8 mouse cellular contexts compared by ENCODE assay signal in genomic region chr2:121358381-121358780, GRCm38 (mm10). TPM values are rescaled to one million over a fixed set of nuclear protein-coding genes. Genes with fewer than 3 reads are reported as not detected.
DNase-seq lines count a peak whose midpoint lies in the region; ATAC-seq and TF ChIP-seq lines count a peak whose summit lies in the region.

No protein-coding gene starts in this region.

- ATAC-seq in megakaryocyte, adult 5-6 weeks (ENCODE audit: poor library complexity, severe bottlenecking), result no peak
- no peak for ATAC-seq in lung, embryonic 14.5 days (ENCODE audit: insufficient read depth)

- H3K9ac ChIP-seq in lung, embryonic 14.5 days, result no peak overlapping the region

- H3K4me3 ChIP-seq in megakaryocyte, embryonic 14.5 days (replicated peaks), result peak overlapping the region; percentile 80
- H3K4me3 ChIP-seq in lung, embryonic 14.5 days (ENCODE audit: low read depth, low read length), result no peak overlapping the region; the same call in 1 of the 2 replicates

- under 1% methylated on average over 16 of the region's 16 CpGs for WGBS in lung, embryonic 14.5 days

- peaks cover 63% of the 10 kb centered on the region for H3K27me3 ChIP-seq in megakaryocyte, embryonic 14.5 days (replicated peaks)
- H3K27me3 ChIP-seq in lung, embryonic 14.5 days (ENCODE audit: insufficient read depth, low read length), result peaks cover 18% of the 10 kb centered on the region

- DNase-seq in embryo, embryonic 10.5 days (ENCODE audit: low spot score), result peak; percentile 77
- DNase-seq in heart, postnatal 4 days, result peak; percentile 26
- peak; percentile 77 to 81 for DNase-seq in layer of hippocampus, adult 8-10 months (ENCODE audit: low spot score in 2 of 2)
- DNase-seq in lung, embryonic 14.5 days, result peak; percentile 66
- DNase-seq in ovary, postnatal 10 days (ENCODE audit: low spot score), result peak; percentile 6
- DNase-seq in thymus, postnatal 4 days, result peak; percentile 63

- H3K4me2 ChIP-seq in lung, embryonic 14.5 days, result peak overlapping the region; percentile 48

- no peak for TF ChIP-seq CTCF in lung, embryonic 14.5 days (IDR thresholded peaks at IDR 0.05; ENCODE audit: low read depth)

- no peak overlapping the region for H3K27ac ChIP-seq in lung, embryonic 14.5 days (ENCODE audit: low read depth)

- H3K4me1 ChIP-seq in megakaryocyte, embryonic 14.5 days, result peaks cover 50% of the 10 kb centered on the region
- H3K4me1 ChIP-seq in lung, embryonic 14.5 days (ENCODE audit: insufficient read depth), result no peaks in the 10 kb centered on the region; the same call in 1 of the 2 replicates

- H3K36me3 ChIP-seq in megakaryocyte, embryonic 14.5 days (replicated peaks; ENCODE audit: low read length), result no peaks in the 10 kb centered on the region
- no peaks in the 10 kb centered on the region for H3K36me3 ChIP-seq in lung, embryonic 14.5 days (ENCODE audit: insufficient read depth)

- H3K9me3 ChIP-seq in megakaryocyte, embryonic 14.5 days, result no peaks in the 10 kb centered on the region
- H3K9me3 ChIP-seq in lung, embryonic 14.5 days (ENCODE audit: low read depth, low read length), result no peaks in the 10 kb centered on the region

RNA-seq across cellular contexts. Expression of gene Ckmt1, which starts 0.9 kb away (rescaled TPM):
- polyA plus RNA-seq in megakaryocyte, embryonic 14.5 days (2012; ENCODE audit: insufficient read depth, low replicate concordance), result not detected in 2 replicates
- total RNA-seq in megakaryocyte, adult 5-6 weeks (2015), result not detected in 2 replicates
- not detected in 2 replicates for total RNA-seq in megakaryocyte, adult 5-6 weeks (2017)
- total RNA-seq in heart, postnatal 4 days (2021), result 1 to 10 TPM; 1.1 to 2.9 TPM
- total RNA-seq in layer of hippocampus, adult 8-10 months (2022), result 100 to 1,000 TPM; 386 to 462 (median 428) TPM
- 0.75 and 1.4 TPM in 2 replicates for polyA plus RNA-seq in lung, embryonic 14.5 days (2014; fragmentation: Nextera tagmentation; extraction: Ambion mirVana)

RNA-seq across cellular contexts. Expression of gene Ppip5k1, which starts 3.2 kb away (rescaled TPM):
- polyA plus RNA-seq in megakaryocyte, embryonic 14.5 days (2012; ENCODE audit: insufficient read depth, low replicate concordance), result 1.9 TPM in 1 of 2 replicates, not detected in the other
- total RNA-seq in megakaryocyte, adult 5-6 weeks (2015), result 4.5 and 6.5 TPM in 2 replicates
- total RNA-seq in megakaryocyte, adult 5-6 weeks (2017), result 8.8 and 12.5 TPM in 2 replicates
- 10 to 100 TPM; 22.4 to 22.8 TPM for total RNA-seq in heart, postnatal 4 days (2021)
- total RNA-seq in layer of hippocampus, adult 8-10 months (2022), result 100 to 1,000 TPM; 100 to 132 (median 118) TPM
- 10.5 and 10.8 TPM in 2 replicates for polyA plus RNA-seq in lung, embryonic 14.5 days (2014; fragmentation: Nextera tagmentation; extraction: Ambion mirVana)

RNA-seq across cellular contexts. Expression of gene Strc, which starts 28.6 kb away (rescaled TPM):
- polyA plus RNA-seq in megakaryocyte, embryonic 14.5 days (2012; ENCODE audit: insufficient read depth, low replicate concordance), result not detected in 2 replicates
- total RNA-seq in megakaryocyte, adult 5-6 weeks (2015), result not detected in 2 replicates
- not detected in 2 replicates for total RNA-seq in megakaryocyte, adult 5-6 weeks (2017)
- not detected for total RNA-seq in heart, postnatal 4 days (2021)
- total RNA-seq in layer of hippocampus, adult 8-10 months (2022), result 1 to 10 TPM in 1 of 4 experiments, under 1 TPM in 3; 0.56 to 1.0 (median 0.75) TPM
- polyA plus RNA-seq in lung, embryonic 14.5 days (2014; fragmentation: Nextera tagmentation; extraction: Ambion mirVana), result 0.24 TPM in 1 of 2 replicates, not detected in the other

RNA-seq across cellular contexts. Expression of gene Pdia3, which starts 55.2 kb away (rescaled TPM):
- polyA plus RNA-seq in megakaryocyte, embryonic 14.5 days (2012; ENCODE audit: insufficient read depth, low replicate concordance), result 332 and 1,563 TPM in 2 replicates
- 273 and 278 TPM in 2 replicates for total RNA-seq in megakaryocyte, adult 5-6 weeks (2015)
- 222 and 236 TPM in 2 replicates for total RNA-seq in megakaryocyte, adult 5-6 weeks (2017)
- 100 to 1,000 TPM; 200 to 203 TPM for total RNA-seq in heart, postnatal 4 days (2021)
- total RNA-seq in layer of hippocampus, adult 8-10 months (2022), result 100 to 1,000 TPM; 168 to 236 (median 196) TPM
- polyA plus RNA-seq in lung, embryonic 14.5 days (2014; fragmentation: Nextera tagmentation; extraction: Ambion mirVana), result 628 and 649 TPM in 2 replicates

RNA-seq across cellular contexts. Expression of gene Catsper2, which starts 55.2 kb away (rescaled TPM):
- 0.10 TPM in 1 of 2 replicates, not detected in the other for polyA plus RNA-seq in megakaryocyte, embryonic 14.5 days (2012; ENCODE audit: insufficient read depth, low replicate concordance)
- 0.98 and 2.1 TPM in 2 replicates for total RNA-seq in megakaryocyte, adult 5-6 weeks (2015)
- 0.89 and 1.4 TPM in 2 replicates for total RNA-seq in megakaryocyte, adult 5-6 weeks (2017)
- total RNA-seq in heart, postnatal 4 days (2021), result 1 to 10 TPM; 3.3 to 3.7 TPM
- total RNA-seq in layer of hippocampus, adult 8-10 months (2022), result 1 to 10 TPM; 4.5 to 6.9 (median 5.3) TPM
- polyA plus RNA-seq in lung, embryonic 14.5 days (2014; fragmentation: Nextera tagmentation; extraction: Ambion mirVana), result 2.0 and 2.6 TPM in 2 replicates

Comparison
In these comparisons a context has a peak if more than half of its experiments do, and no peak if none do; other contexts are left out.
1. DNase-seq: peak in every context shown above with its lines; median percentile 79 in layer of hippocampus, adult 8-10 months; 77 in embryo, embryonic 10.5 days; 66 in lung, embryonic 14.5 days; 63 in thymus, postnatal 4 days; 26 in heart, postnatal 4 days; 6 in ovary, postnatal 10 days.
2. RNA of gene Ckmt1, which starts 0.9 kb away (total RNA-seq): 386 to 462 TPM in layer of hippocampus, adult 8-10 months; 1.1 to 2.9 TPM in heart, postnatal 4 days and not detected in megakaryocyte, adult 5-6 weeks; every median in the first group is over 10 times any median in the second.
3. RNA of gene Ppip5k1, which starts 3.2 kb away (total RNA-seq): 100 to 132 TPM in layer of hippocampus, adult 8-10 months; 22.4 to 22.8 TPM in heart, postnatal 4 days and 4.5 to 12.5 TPM in megakaryocyte, adult 5-6 weeks; every median in the first group is over 4 times any median in the second.